In genomic region chr2:152438963-152439362, GRCm38 (mm10) we compare ENCODE assay signal across 28 mouse cellular contexts. TPM values are rescaled to one million over a fixed set of nuclear protein-coding genes. Genes with fewer than 3 reads are reported as not detected.
DNase-seq lines count a peak whose midpoint lies in the region; ATAC-seq and TF ChIP-seq lines count a peak whose summit lies in the region.
"Had no signal": no experiment of that assay in that cellular context is flagged by ENCODE, and none has a peak within 500 bp of the region (broad histone marks: within the 10 kb centered on the region; RNA-seq: fewer than 3 reads in every experiment).

No protein-coding gene starts in this region.

- TF ChIP-seq CTCF in forebrain, postnatal 0 days (IDR thresholded peaks at IDR 0.05; ENCODE audit: low read depth) = peak; percentile 42
- peak; percentile 43 for TF ChIP-seq CTCF in liver, postnatal 0 days (IDR thresholded peaks at IDR 0.05; ENCODE audit: low read depth)

- no peaks in the 10 kb centered on the region for H3K36me3 ChIP-seq in forebrain, postnatal 0 days (ENCODE audit: insufficient read depth)
- no peaks in the 10 kb centered on the region for H3K36me3 ChIP-seq in forebrain, embryonic 11.5 days (ENCODE audit: control insufficient read depth, insufficient read depth, low read length)
- no peaks in the 10 kb centered on the region for H3K36me3 ChIP-seq in liver, postnatal 0 days (replicated peaks; ENCODE audit: insufficient read depth, low read length)
- H3K36me3 ChIP-seq: forebrain, embryonic 10.5 days; heart, embryonic 15.5 days; hindbrain, embryonic 12.5 days; limb, embryonic 10.5 days; liver, embryonic 13.5 days had no signal

- no peak overlapping the region for H3K4me3 ChIP-seq in forebrain, postnatal 0 days (ENCODE audit: low read depth, low read length)
- H3K4me3 ChIP-seq in forebrain, embryonic 11.5 days (ENCODE audit: low read depth, low read length) = no peak overlapping the region
- no peak overlapping the region for H3K4me3 ChIP-seq in liver, postnatal 0 days (ENCODE audit: low read depth, low read length)
- H3K4me3 ChIP-seq: forebrain, embryonic 10.5 days; heart, adult 2 months; heart, embryonic 15.5 days; hindbrain, embryonic 12.5 days; limb, embryonic 10.5 days; liver, embryonic 13.5 days had no signal

- H3K4me1 ChIP-seq in forebrain, postnatal 0 days (ENCODE audit: insufficient read depth) = peaks cover 4% of the 10 kb centered on the region; the same call in 1 of the 2 replicates
- no peaks in the 10 kb centered on the region; the same call in 1 of the 2 replicates for H3K4me1 ChIP-seq in forebrain, embryonic 11.5 days (replicated peaks; ENCODE audit: control insufficient read depth, insufficient read depth, low read length)
- peaks cover 4% of the 10 kb centered on the region for H3K4me1 ChIP-seq in liver, postnatal 0 days (ENCODE audit: insufficient read depth)

- TF ChIP-seq EP300 in liver, postnatal 0 days (IDR thresholded peaks at IDR 0.05; ENCODE audit: low read depth) = no peak

- no peak overlapping the region for H3K4me2 ChIP-seq in forebrain, postnatal 0 days (ENCODE audit: low read depth)
- H3K4me2 ChIP-seq in forebrain, embryonic 11.5 days (ENCODE audit: low read depth, low read length, severe bottlenecking) = no peak overlapping the region
- H3K4me2 ChIP-seq in liver, postnatal 0 days (ENCODE audit: low read depth, low read length) = no peak overlapping the region
- H3K4me2 ChIP-seq: heart, embryonic 15.5 days; hindbrain, embryonic 12.5 days; liver, embryonic 13.5 days had no signal

- no peak overlapping the region for H3K27ac ChIP-seq in forebrain, postnatal 0 days (ENCODE audit: low read depth, low read length)
- no peak overlapping the region for H3K27ac ChIP-seq in forebrain, embryonic 11.5 days (ENCODE audit: low read depth, low read length)
- no peak overlapping the region for H3K27ac ChIP-seq in liver, postnatal 0 days (ENCODE audit: low read depth)
- H3K27ac ChIP-seq: forebrain, embryonic 10.5 days; heart, adult 2 months; heart, embryonic 15.5 days; hindbrain, embryonic 12.5 days; limb, embryonic 10.5 days; liver, embryonic 13.5 days had no signal

- no peak overlapping the region for H3K9ac ChIP-seq in forebrain, postnatal 0 days
- no peak overlapping the region for H3K9ac ChIP-seq in forebrain, embryonic 11.5 days (ENCODE audit: low read length)
- no peak overlapping the region for H3K9ac ChIP-seq in liver, postnatal 0 days (replicated peaks)
- H3K9ac ChIP-seq: heart, embryonic 15.5 days; hindbrain, embryonic 12.5 days; liver, embryonic 13.5 days had no signal

- 48% methylated on average over 1 of the region's 1 CpGs for WGBS in forebrain, postnatal 0 days
- WGBS in forebrain, embryonic 11.5 days = 69% methylated on average over 1 of the region's 1 CpGs
- 47% methylated on average over 1 of the region's 1 CpGs for WGBS in liver, postnatal 0 days (ENCODE audit: insufficient replicate concordance)

- H3K27me3 ChIP-seq in forebrain, postnatal 0 days (ENCODE audit: insufficient read depth, low read length) = no peaks in the 10 kb centered on the region
- H3K27me3 ChIP-seq in forebrain, embryonic 11.5 days (ENCODE audit: control insufficient read depth, insufficient read depth, low read length) = no peaks in the 10 kb centered on the region
- no peaks in the 10 kb centered on the region for H3K27me3 ChIP-seq in liver, postnatal 0 days (ENCODE audit: insufficient read depth, low read length)
- H3K27me3 ChIP-seq: heart, embryonic 15.5 days; hindbrain, embryonic 12.5 days; liver, embryonic 13.5 days had no signal

- no peak for DNase-seq in forebrain, postnatal 0 days
- DNase-seq in forebrain, embryonic 11.5 days (ENCODE audit: low spot score) = no peak
- no peak for DNase-seq in liver, postnatal 0 days
- DNase-seq in liver (no peak), 3T3-L1 (ENCODE audit: low read depth, low spot score) (peak; percentile 58)
- DNase-seq in induced T-regulatory cell, adult 2 months (ENCODE audit: low read depth) = peak; percentile 20
- DNase-seq in natural killer cell, adult 2 months (ENCODE audit: low spot score in 2 of 2) = no peak
- no peak for DNase-seq in kidney, adult 18-20 months
- DNase-seq: adrenal gland, postnatal 36 days; cerebellum, adult 9-10 months; gastrocnemius, postnatal 10 days; heart, adult 2 months; kidney, adult 11 months; kidney, postnatal 4 days; layer of hippocampus, postnatal 36 days; liver, embryonic 13.5 days; right cerebral cortex, adult 18-20 months; thymus, postnatal 14 days had no signal

- ATAC-seq in forebrain, postnatal 0 days = no peak
- ATAC-seq in forebrain, embryonic 11.5 days (replicated peaks; ENCODE audit: low FRiP score) = no peak
- ATAC-seq in liver, postnatal 0 days = no peak
- ATAC-seq: midbrain, embryonic 16.5 days had no signal

- H3K9me3 ChIP-seq in forebrain, postnatal 0 days (ENCODE audit: low read length) = no peaks in the 10 kb centered on the region
- H3K9me3 ChIP-seq in forebrain, embryonic 11.5 days (ENCODE audit: control insufficient read depth, low read length) = no peaks in the 10 kb centered on the region
- no peaks in the 10 kb centered on the region for H3K9me3 ChIP-seq in liver, postnatal 0 days (ENCODE audit: low read length)
- H3K9me3 ChIP-seq: forebrain, embryonic 10.5 days; heart, embryonic 15.5 days; hindbrain, embryonic 12.5 days; limb, embryonic 10.5 days; liver, embryonic 13.5 days had no signal

RNA-seq across cellular contexts. Expression of gene 6820408C15Rik, which starts 23.6 kb away (rescaled TPM):
- 2.3 and 5.0 TPM in 2 replicates for total RNA-seq in forebrain, postnatal 0 days (2014; rRNA removed)
- polyA plus RNA-seq in forebrain, postnatal 0 days (2015; fragmentation: Nextera tagmentation; extraction: Ambion mirVana) = 5.6 and 6.4 TPM in 2 replicates
- polyA plus RNA-seq in forebrain, embryonic 11.5 days (2014; fragmentation: Nextera tagmentation; extraction: Ambion mirVana) = 0.41 and 0.79 TPM in 2 replicates
- 0.13 and 0.42 TPM in 2 replicates for polyA plus RNA-seq in liver, postnatal 0 days (2015; fragmentation: Nextera tagmentation; extraction: Ambion mirVana)
- total RNA-seq: gastrocnemius, postnatal 10 days; megakaryocyte, adult 5-6 weeks had no signal
- polyA plus RNA-seq: small intestine, adult 2 months had no signal

RNA-seq across cellular contexts. Expression of gene Zcchc3, which starts 24.1 kb away (rescaled TPM):
- total RNA-seq in forebrain, postnatal 0 days (2014; rRNA removed) = 10.5 and 16.4 TPM in 2 replicates
- 13.5 and 15.4 TPM in 2 replicates for polyA plus RNA-seq in forebrain, postnatal 0 days (2015; fragmentation: Nextera tagmentation; extraction: Ambion mirVana)
- polyA plus RNA-seq in forebrain, embryonic 11.5 days (2014; fragmentation: Nextera tagmentation; extraction: Ambion mirVana) = 59.4 and 63.9 TPM in 2 replicates
- 6.4 and 7.4 TPM in 2 replicates for polyA plus RNA-seq in liver, postnatal 0 days (2015; fragmentation: Nextera tagmentation; extraction: Ambion mirVana)

RNA-seq across cellular contexts. Expression of gene Defb23, which starts 25.5 kb away (rescaled TPM):
- total RNA-seq in forebrain, postnatal 0 days (2014; rRNA removed) = not detected in 2 replicates
- polyA plus RNA-seq in forebrain, postnatal 0 days (2015; fragmentation: Nextera tagmentation; extraction: Ambion mirVana) = not detected in 2 replicates
- not detected in 2 replicates for polyA plus RNA-seq in forebrain, embryonic 11.5 days (2014; fragmentation: Nextera tagmentation; extraction: Ambion mirVana)
- polyA plus RNA-seq in liver, postnatal 0 days (2015; fragmentation: Nextera tagmentation; extraction: Ambion mirVana) = not detected in 2 replicates
- total RNA-seq: adrenal gland, postnatal 36 days; gastrocnemius, postnatal 10 days; heart, adult 2 months; layer of hippocampus, postnatal 36 days; megakaryocyte, adult 5-6 weeks had no signal
- polyA plus RNA-seq: embryonic facial prominence, embryonic 14.5 days; forebrain, embryonic 10.5 days; frontal cortex, adult 2 months; heart, adult 2 months; heart, embryonic 15.5 days; hindbrain, embryonic 12.5 days; limb, embryonic 10.5 days; liver, embryonic 13.5 days; midbrain, embryonic 16.5 days; neural tube, embryonic 11.5 days; small intestine, adult 2 months had no signal

RNA-seq across cellular contexts. Expression of gene Defb20, which starts 37.9 kb away (rescaled TPM):
- not detected in 2 replicates for total RNA-seq in forebrain, postnatal 0 days (2014; rRNA removed)
- not detected in 2 replicates for polyA plus RNA-seq in forebrain, postnatal 0 days (2015; fragmentation: Nextera tagmentation; extraction: Ambion mirVana)
- polyA plus RNA-seq in forebrain, embryonic 11.5 days (2014; fragmentation: Nextera tagmentation; extraction: Ambion mirVana) = not detected in 2 replicates
- polyA plus RNA-seq in liver, postnatal 0 days (2015; fragmentation: Nextera tagmentation; extraction: Ambion mirVana) = not detected in 2 replicates
- total RNA-seq: adrenal gland, postnatal 36 days; gastrocnemius, postnatal 10 days; heart, adult 2 months; layer of hippocampus, postnatal 36 days; megakaryocyte, adult 5-6 weeks had no signal
- polyA plus RNA-seq: embryonic facial prominence, embryonic 14.5 days; forebrain, embryonic 10.5 days; heart, adult 2 months; heart, embryonic 15.5 days; hindbrain, embryonic 12.5 days; limb, embryonic 10.5 days; liver, embryonic 13.5 days; midbrain, embryonic 16.5 days; neural tube, embryonic 11.5 days; small intestine, adult 2 months had no signal

RNA-seq across cellular contexts. Expression of gene Sox12, which starts 41.1 kb away (rescaled TPM):
- 47.1 and 47.8 TPM in 2 replicates for total RNA-seq in forebrain, postnatal 0 days (2014; rRNA removed)
- polyA plus RNA-seq in forebrain, postnatal 0 days (2015; fragmentation: Nextera tagmentation; extraction: Ambion mirVana) = 10.0 and 11.9 TPM in 2 replicates
- polyA plus RNA-seq in forebrain, embryonic 11.5 days (2014; fragmentation: Nextera tagmentation; extraction: Ambion mirVana) = 20.4 and 22.9 TPM in 2 replicates
- 1.2 and 1.3 TPM in 2 replicates for polyA plus RNA-seq in liver, postnatal 0 days (2015; fragmentation: Nextera tagmentation; extraction: Ambion mirVana)

Comparison
In these comparisons a context has a peak if more than half of its experiments do, and no peak if none do; other contexts are left out.
1. DNase-seq: peak in 3T3-L1 (single experiment) and induced T-regulatory cell, adult 2 months (single experiment); none in forebrain, postnatal 0 days (single experiment), forebrain, embryonic 11.5 days (single experiment), liver, postnatal 0 days (single experiment), liver (single experiment), natural killer cell, adult 2 months (0 of 2) and kidney, adult 18-20 months (single experiment).